Mouse (Mus musculus) brain, embryonic 14.5 days (tissue): ENCODE measurements around the gene Tmem120b.

Source experiments
- CTCF ChIP-seq: fragments of 200-500 bp; IDR thresholded peaks from 2 replicates; pipeline ENCODE4 v1.5.1; 2012; ENCODE audit warnings: inconsistent platforms, mild to moderate bottlenecking, moderate library complexity, borderline replicate concordance; ENCODE audit not compliant: insufficient read depth, insufficient read length; ENCODE audit errors: extremely low read depth
- POLR2A ChIP-seq: fragments of 200-500 bp; IDR thresholded peaks from 2 replicates; pipeline ENCODE4 v1.6.1; 2012; ENCODE audit warnings: mild to moderate bottlenecking, inconsistent platforms, borderline replicate concordance; ENCODE audit not compliant: poor library complexity, insufficient read depth, insufficient read length, severe bottlenecking; ENCODE audit errors: extremely low read depth

GRCm38 (mm10) chr5:123140694-123141554, 72.7 kb downstream of the Tmem120b start:
- TF ChIP-seq CTCF (no peak), POLR2A (peak; percentile 71; the same call in 1 of the 2 replicates)
